Mouse (Mus musculus) lung, adult 2 months (tissue): ENCODE data around the gene Dnal4. TPM values are rescaled to one million over a fixed set of nuclear protein-coding genes. Genes with fewer than 3 reads are reported as not detected.

Source experiments
- DNase-seq: peaks from one replicate; pipeline ENCODE4 v3.0.0; 2022
- H3K4me1 ChIP-seq: fragments of 200-500 bp; 2 replicates; pipeline ENCODE4 v1.6.1; 2011; ENCODE audit warnings: low read length; ENCODE audit not compliant: control insufficient read depth, insufficient read depth
- H3K4me3 ChIP-seq: fragments of 200-500 bp; replicated peaks from 2 replicates; pipeline ENCODE3; 2011; ENCODE audit warnings: low read depth, mild to moderate bottlenecking, control low read depth, low read length; ENCODE audit errors: extremely low read depth
- CTCF ChIP-seq: fragments of 200-500 bp; IDR thresholded peaks from 2 replicates; pipeline ENCODE4 v1.5.1; 2011; ENCODE audit warnings: mild to moderate bottlenecking, low read length, control low read depth; ENCODE audit not compliant: insufficient read depth
- POLR2A ChIP-seq: fragments of 200-500 bp; IDR thresholded peaks from 2 replicates; pipeline ENCODE4 v1.6.1; 2011; ENCODE audit warnings: low read depth, mild to moderate bottlenecking, control low read depth, low read length, borderline replicate concordance; ENCODE audit errors: extremely low read depth
- WGBS: fragments of 180-500 bp; shearing (Covaris S2); methylation state at CpG from one replicate; pipeline ENCODE4 v1.1.7; 2018; 5-methylcytosine and 5-hydroxymethylcytosine counted together
- polyA plus RNA-seq: library from polyadenylated mRNA; depleted of rRNA; stranded (reverse); fragments of >200 nt; gene quantifications from 2 replicates; pipeline ENCODE4 v1.2.3, GENCODE M21; 2012; rRNA removed

Dnal4 gene
- polyA plus RNA-seq, 1 experiment: 51.2 TPM

DNA sequence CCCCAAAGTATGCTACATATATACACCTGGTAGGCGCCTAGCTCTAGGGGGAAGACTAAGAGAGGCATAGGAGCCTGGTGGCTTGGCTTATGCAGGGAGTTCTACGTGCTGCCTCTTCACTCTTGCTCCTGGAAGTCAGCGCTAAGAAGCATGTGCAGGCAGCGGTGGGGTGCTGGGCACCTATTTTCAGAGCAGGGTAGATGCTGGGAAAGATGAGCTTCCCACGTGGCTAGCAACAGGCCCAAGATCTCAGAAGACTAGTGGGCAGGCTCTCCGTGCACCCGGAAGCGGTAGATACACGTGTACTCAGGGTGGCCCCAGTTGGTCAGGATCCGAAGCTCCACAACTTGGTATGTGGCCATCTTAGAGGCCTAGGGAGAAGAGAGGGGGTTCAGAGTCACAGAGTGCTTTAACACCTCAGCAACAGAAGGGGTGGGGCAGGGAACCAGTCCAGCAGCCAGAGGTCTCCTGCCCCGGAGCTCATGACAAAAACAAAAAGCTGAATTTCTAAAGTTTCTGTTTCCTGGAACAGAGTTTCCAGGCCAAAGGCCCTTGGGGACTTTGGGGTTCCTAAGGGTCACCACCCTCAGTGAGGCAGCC is 52.4 kb downstream of the Dnal4 start:
- TF ChIP-seq CTCF: no peak
- TF ChIP-seq POLR2A: no peak

DNA sequence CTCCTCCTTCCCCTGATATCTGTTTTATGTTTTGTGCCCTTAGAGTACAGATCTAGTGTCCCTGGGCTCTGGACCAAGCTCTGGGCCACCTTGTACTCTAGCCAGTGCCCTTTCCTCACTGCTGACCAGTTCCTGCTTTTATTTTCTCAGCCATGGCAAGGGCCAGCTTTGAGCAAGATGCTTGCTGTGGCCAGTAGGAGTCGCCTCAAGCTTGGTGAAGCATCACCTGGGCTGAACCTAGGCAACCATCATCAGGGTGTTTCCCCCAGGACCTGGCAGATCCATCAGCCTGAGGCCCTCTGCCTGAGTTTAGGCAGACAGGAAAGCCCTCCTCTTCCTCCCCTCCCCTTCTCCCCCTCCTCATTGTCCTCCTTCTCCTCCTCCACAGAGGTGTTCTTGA is 54.2 kb downstream of the Dnal4 start:
- peak; percentile 23 for DNase-seq
- Histone ChIP-seq H3K4me1 (no peaks in the 10 kb centered on the region), H3K4me3 (no peak overlapping the region)
- 24% methylated on average over 1 of the region's 1 CpGs for WGBS
- TF ChIP-seq POLR2A (no peak), CTCF (peak; percentile 70)

More for the DNA sequence above, 52.4 kb downstream of the Dnal4 start:
- Histone ChIP-seq H3K4me1 (no peaks in the 10 kb centered on the region), H3K4me3 (no peak overlapping the region)
- no peak for DNase-seq
- WGBS: 84% methylated on average over 11 of the region's 11 CpGs

DNA sequence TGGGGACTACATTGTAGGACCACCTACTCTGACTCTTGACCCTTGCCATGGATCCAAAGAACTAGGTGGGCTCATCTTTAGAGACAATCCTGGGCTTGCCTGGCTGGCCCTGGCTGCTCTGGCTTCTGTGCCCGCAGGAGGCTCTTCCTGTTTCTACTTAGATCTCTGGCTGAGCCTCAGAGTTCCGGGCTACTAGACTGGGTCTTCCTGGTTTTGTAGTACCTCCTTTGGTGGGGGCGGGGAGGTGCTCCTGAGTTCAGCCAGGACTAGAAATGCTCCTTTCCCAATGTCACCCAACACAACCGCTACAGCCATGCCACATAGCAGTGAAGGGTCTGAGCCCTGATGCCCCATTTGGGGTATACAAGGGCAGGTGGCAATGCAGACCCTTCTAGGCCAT is 56.9 kb downstream of the Dnal4 start:
- WGBS: 64% methylated on average over 4 of the region's 4 CpGs
- H3K4me3 ChIP-seq: no peak overlapping the region
- H3K4me1 ChIP-seq: no peaks in the 10 kb centered on the region
- TF ChIP-seq POLR2A (no peak), CTCF (no peak)
- DNase-seq: no peak

DNA sequence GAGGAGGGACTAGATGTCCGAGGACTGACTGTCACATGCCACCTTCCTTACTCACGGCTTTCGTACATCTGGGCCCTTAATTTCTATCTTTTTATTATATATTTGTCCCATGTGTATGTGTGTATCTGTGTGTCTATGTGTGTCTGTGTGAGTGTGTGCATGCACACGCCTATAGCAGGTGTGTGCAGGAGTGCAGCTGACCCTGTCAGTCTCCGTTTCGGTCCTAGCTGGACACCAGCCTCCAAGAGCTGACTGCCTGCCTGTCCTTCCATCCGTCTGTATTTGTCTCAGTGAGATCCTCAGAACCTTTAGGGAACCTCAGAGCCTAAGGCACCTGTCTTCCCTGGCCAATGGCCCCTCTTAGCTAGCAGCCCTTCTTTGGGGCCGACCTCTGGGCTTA is 57.4 kb downstream of the Dnal4 start:
- TF ChIP-seq POLR2A: no peak
- no peak for DNase-seq
- Histone ChIP-seq H3K4me3 (no peak overlapping the region), H3K4me1 (no peaks in the 10 kb centered on the region)
- WGBS: 91% methylated on average over 8 of the region's 8 CpGs

DNA sequence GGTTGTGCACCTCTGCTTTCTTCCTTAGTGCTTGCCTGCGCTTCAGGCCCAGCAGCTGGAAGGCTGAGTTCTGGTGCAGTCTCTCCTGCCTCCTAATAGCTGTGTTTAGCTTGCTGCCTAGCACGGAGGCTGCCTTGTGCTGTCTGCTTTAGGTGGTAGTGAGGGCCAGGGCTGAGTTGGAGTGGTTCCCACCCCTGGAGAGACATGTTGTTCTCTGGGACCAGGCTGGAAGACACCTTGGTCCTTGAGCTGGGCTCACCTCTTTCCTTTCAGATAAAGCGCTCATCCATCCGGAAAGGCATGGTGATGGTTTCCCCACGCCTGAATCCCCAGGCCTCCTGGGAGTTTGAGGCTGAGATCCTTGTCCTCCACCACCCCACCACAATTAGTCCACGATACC is 60.9 kb downstream of the Dnal4 start:
- no peak for TF ChIP-seq POLR2A
- no peak for TF ChIP-seq CTCF
- no peak for DNase-seq
- WGBS: 94% methylated on average over 6 of the region's 6 CpGs
- no peaks in the 10 kb centered on the region for H3K4me1 ChIP-seq
- H3K4me3 ChIP-seq: no peak overlapping the region

DNA sequence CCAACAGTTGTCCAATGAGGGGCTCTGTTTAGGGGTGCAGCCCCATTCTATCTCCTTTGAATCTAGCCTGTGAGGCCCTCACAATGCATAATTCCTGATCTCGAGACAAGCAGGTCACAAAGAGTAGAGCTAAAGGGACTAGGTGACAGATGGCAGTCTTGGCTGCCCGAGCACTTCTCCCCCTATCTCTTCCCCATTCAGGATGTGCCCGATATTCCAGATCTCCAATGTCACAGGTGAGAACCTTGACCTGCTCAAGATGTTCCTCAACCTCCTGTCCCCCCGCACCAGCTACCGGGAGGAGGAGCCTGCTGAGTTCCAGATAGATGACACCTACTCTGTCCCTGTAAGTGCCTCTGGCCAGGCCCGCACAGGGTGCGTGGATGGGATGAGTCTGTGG is 62.0 kb downstream of the Dnal4 start:
- Histone ChIP-seq H3K4me3 (no peak overlapping the region), H3K4me1 (no peaks in the 10 kb centered on the region)
- 94% methylated on average over 7 of the region's 7 CpGs for WGBS
- no peak for DNase-seq
- TF ChIP-seq CTCF: no peak
- TF ChIP-seq POLR2A: no peak

Other genes starting within 250 kb of the Dnal4 start
- gene Ddx17, start 231.1 kb downstream of the Dnal4 start, polyA plus RNA-seq: 255 and 299 TPM in 2 replicates
- gene Dmc1, start 172.7 kb downstream of the Dnal4 start, polyA plus RNA-seq: 0.10 and 0.12 TPM in 2 replicates
- gene Fam227a, start 118.9 kb downstream of the Dnal4 start, polyA plus RNA-seq: 2.1 and 4.2 TPM in 2 replicates
- 10.2 and 18.2 TPM in 2 replicates for gene Cby1, start 118.7 kb downstream of the Dnal4 start, polyA plus RNA-seq
- 21.3 and 31.9 TPM in 2 replicates for gene Tomm22, start 107.0 kb downstream of the Dnal4 start, polyA plus RNA-seq
- 16.3 and 22.2 TPM in 2 replicates for gene Josd1, start 89.9 kb downstream of the Dnal4 start, polyA plus RNA-seq
- gene Gtpbp1, start 87.0 kb downstream of the Dnal4 start, polyA plus RNA-seq: 33.4 and 37.3 TPM in 2 replicates
- gene Sun2, start 35.3 kb downstream of the Dnal4 start, polyA plus RNA-seq: 74.7 and 88.6 TPM in 2 replicates
- gene Nptxr, start 26.9 kb upstream of the Dnal4 start, polyA plus RNA-seq: 3.1 and 3.7 TPM in 2 replicates
- gene Npcd, start 56.4 kb upstream of the Dnal4 start, polyA plus RNA-seq: 0.50 and 1.4 TPM in 2 replicates
- 87.3 and 94.1 TPM in 2 replicates for gene Cbx6, start 56.8 kb upstream of the Dnal4 start, polyA plus RNA-seq
- gene Apobec3, start 113.8 kb upstream of the Dnal4 start, polyA plus RNA-seq: 29.7 and 36.7 TPM in 2 replicates
- 72.5 and 75.9 TPM in 2 replicates for gene Cbx7, start 193.3 kb upstream of the Dnal4 start, polyA plus RNA-seq
- gene Pdgfb, start 237.1 kb upstream of the Dnal4 start, polyA plus RNA-seq: 138 and 155 TPM in 2 replicates